Mouse (Mus musculus): Measurements from ENCODE around the gene Peli1.

GRCm38 (mm10) chr11:21141755-21142154, 50.7 kb downstream of the Peli1 start:
- TF ChIP-seq POLR2A (IDR thresholded peaks at IDR 0.05; ENCODE audit: low read depth, low read length) (no peak), CTCF (conservative IDR thresholded peaks at IDR 0.05; ENCODE audit: insufficient read depth, insufficient read length, low read depth, low read length) (no peak)
